Mouse (Mus musculus): ENCODE measurements around the gene Camkk1.

Camkk1 gene

DNA sequence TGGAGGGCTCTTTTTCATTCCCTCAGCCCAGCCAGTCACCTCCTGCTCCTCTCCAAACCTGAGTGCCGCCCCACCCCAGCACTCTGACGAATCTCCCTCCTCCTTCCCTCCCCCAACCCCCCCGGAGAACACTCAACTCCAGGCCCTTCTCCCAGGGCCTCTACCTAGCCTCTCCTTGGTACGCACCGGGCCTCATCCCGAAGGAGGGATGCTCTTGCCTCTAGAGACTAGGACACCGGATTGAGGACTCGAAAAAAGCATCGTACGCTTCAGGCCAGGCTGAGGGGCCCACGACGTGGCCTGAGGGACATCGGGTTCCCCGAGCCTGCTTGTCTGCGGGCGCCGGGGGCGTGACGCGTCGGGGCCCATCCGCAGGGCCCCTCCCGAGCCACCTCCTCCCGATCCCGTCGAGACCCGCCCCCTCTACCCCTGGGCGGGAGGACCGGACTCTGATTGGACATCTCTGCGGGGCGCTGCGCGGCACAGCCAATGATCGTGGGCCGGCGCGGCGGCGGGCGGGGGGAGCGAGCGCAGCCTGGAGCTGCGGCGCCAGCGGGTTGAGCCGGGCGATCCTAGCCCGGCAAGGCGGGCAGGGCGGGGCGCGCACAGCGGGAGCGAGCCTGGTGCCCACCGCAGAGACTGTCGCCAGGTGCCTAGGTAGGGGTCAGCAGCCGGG lies at the start of gene Camkk1:
Gene Camkk1, plus strand, starts transcription at position 538 of the 676 bp plus-strand sequence.
- peak; percentile 88 for DNase-seq (ENCODE audit: low read depth, low spot score)

DNA sequence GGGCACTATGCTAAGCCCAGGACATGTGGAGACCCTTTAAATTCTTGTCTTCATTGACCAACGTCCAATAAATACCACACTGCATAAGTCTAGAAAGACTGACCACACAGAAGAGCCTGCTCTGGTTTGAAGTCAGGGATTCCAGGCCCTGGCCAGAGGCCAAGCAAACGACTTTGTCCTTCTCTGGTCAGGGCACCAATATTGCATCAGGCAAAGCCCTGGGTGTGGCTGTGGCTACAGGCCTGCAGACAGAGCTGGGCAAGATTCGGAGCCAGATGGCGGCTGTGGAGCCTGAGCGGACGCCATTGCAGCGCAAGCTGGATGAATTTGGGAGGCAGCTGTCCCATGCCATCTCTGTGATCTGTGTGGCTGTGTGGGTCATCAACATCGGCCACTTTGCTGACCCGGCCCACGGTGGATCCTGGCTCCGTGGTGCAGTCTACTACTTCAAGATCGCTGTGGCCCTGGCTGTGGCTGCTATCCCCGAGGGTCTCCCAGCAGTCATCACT lies 43.8 kb upstream of the Camkk1 start:
- no peak for DNase-seq (ENCODE audit: low read depth, low spot score)

DNA sequence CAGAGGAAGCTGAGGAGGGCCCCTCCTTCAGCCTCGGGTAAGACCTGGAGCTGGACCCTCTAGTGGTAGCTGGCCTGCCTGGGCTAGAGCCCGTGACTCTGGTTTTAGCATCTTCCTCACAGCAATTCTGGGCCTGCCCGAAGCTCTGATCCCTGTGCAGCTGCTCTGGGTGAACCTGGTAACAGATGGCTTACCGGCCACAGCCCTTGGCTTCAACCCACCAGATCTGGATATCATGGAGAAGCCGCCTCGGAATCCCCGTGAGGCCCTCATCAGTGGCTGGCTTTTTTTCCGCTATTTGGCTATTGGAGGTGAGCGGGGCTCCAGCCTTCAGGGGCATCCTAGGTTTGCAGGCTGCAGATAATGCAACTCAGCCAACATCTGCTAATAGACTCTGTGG lies 36.3 kb upstream of the Camkk1 start:
- no peak for DNase-seq (ENCODE audit: low read depth, low spot score)

DNA sequence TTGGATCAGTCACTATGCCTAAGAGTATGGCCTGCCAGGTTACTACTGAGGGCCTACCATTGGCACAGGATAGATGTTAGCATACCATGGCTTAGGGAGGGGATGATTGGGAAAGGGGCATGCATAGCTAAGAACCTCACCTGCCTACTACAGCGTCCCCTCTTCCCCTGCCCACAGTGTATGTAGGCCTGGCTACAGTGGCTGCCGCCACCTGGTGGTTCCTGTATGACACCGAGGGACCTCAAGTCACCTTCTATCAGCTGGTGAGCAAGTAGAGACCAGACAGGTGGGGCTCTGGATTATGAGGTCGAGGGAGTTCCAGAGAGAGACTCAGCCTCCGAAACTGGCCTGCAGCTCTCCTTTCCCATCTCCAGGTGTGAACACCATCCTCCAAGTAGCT lies 35.5 kb upstream of the Camkk1 start:
- DNase-seq (ENCODE audit: low read depth, low spot score) = no peak

DNA sequence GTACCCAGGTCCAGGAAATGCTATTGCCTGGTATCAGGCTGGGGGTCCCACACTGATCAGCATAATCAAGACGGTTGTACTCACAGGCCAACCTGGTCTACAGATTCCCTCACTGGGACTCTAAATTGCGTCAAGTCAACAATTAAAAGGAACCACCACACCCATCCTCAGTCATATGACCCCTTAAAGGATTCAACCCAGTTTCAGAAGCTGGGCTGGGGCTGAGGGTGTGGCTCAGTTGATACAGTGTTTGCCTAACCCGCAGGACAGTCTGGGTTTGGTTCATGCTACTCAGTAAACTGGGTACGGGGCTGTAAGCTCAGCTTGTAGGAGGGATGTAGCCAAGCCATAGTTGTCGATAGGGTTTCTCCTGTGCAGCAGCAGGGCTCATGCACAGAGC lies 32.1 kb upstream of the Camkk1 start:
- no peak for DNase-seq (ENCODE audit: low read depth, low spot score)

DNA sequence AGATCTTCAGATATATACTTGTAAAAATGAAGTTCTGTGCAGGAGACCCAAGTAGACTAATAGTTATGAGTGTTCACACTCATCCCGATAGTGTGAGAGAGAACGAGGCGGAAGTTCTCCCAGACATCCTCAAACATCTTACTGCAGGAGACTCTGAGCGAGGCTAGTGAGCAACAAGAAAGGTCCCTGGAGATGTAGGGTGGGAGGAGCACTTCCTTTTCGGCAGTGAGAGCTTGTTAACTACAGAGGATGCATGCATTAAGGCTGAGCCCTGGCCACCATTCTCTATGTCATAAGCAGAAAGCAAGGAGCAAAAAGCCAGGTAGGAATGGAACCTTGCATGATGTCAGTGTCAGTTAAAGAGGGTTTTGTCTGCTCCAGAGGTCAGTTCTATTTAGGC lies 31.6 kb upstream of the Camkk1 start:
- no peak for DNase-seq (ENCODE audit: low read depth, low spot score)

DNA sequence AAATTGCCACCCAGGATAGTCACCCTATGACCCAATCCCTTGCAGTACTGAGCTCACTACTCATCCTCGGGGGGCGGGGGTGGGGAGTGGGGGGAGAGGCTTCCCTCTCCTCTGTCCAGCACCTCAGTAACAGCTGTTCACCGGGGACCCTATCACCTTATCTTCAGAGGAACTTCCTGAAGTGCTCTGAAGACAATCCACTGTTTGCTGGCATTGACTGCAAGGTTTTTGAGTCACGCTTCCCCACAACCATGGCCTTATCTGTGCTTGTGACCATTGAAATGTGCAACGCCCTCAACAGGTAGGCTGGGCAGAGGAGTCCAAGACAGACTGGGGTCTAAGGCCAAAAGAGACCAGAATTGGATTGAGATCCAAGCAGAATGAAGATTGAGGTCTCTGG lies 31.0 kb upstream of the Camkk1 start:
- DNase-seq (ENCODE audit: low read depth, low spot score) = no peak

DNA sequence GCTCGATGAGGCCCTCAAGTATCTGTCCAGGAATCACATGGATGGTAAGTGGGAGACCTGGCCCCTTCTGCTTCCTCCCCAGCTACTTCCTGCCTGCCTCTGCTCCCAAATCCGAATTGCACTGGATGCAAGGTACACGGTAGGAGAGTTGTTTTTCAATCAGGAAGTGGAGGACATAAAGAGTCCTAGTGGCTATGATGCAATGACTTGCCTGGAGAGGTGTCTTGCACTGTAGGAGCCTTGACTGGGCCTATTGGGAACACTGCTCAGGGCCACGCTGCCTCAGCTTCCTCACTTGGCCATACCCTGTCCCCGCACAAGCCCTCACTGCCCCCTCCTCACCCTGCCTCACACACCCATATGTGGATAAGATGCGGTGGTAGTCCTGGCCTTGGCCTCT lies 29.8 kb upstream of the Camkk1 start:
- no peak for DNase-seq (ENCODE audit: low read depth, low spot score)

DNA sequence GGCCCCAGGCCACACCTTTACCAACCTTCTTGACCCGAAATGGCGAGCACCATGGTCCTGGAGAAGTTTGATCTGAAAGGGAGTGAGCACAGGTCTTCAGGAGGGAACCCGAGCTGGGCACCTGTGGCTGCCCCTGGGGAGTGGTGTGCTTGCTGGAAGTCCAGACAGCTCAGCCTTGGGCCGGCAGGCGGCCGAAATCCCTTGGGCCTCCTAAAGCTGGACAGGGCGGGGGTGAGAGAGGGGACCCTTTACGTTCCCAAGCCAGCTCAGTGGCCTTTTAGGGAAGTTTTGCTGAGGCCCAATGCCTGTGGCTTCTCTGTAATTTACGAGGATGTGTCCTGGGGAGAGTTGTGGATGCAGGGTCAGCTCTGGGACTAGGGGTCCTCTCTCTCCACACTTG lies 28.1 kb upstream of the Camkk1 start:
- no peak for DNase-seq (ENCODE audit: low read depth, low spot score)

DNA sequence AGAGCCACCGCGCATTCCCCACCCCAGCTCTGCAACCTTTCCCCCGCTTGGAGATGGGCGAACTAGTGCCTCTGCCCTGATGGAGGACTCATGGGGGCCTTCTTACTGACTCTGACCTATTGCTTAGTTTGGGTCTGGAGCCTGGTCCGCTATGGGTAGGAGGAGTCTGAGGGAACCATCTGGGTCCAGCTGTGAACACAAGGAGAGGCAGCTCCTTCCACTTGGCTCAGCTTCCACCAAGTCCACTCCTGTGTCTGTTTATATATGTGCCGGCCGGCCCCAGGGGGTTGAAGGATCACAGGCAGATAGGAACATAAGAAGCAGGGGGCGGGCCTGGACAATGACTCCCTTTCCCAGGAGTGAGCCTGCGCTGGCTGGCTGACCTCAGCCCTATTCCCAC lies 26.8 kb upstream of the Camkk1 start:
- DNase-seq (ENCODE audit: low read depth, low spot score) = no peak

DNA sequence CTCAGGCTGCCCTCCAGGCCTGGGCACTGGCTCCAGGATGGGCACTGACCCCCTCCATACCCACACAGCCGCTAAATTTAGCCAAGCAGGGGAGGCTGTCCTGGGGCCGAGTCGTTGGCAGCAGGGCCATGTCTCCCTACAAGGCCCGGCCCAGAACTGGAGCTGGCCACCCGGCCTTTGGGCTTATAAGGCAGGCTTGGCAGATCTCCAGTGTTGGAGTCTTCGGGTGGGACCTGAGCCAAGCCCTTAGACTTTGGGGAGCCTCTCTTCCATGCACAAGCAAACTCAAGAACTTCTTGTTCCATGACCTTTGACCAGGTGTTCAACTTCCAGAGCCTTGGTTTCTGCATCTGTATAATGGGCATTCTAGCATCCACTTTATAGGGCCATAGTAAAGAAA lies 22.5 kb upstream of the Camkk1 start:
- DNase-seq (ENCODE audit: low read depth, low spot score) = no peak

DNA sequence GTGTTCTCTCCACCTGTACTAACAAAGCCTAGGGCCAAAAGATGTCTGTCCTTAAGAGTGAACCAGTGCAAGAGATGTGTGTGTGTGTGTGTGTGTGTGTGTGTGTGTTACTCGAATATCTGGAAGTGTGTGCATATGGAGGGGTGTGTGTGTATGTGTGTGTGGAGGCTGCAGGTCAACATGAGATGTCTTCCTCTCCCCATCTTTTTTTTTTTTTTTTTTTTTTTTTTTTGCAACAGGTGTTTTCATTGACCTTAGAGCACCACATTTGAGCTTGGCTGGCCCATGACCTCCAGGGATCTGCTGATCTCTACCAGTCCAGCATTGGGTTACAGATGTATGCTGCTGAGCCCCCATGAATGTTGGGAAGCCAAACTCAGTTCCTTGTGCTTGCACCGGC lies 22.0 kb upstream of the Camkk1 start:
- DNase-seq (ENCODE audit: low read depth, low spot score) = no peak

DNA sequence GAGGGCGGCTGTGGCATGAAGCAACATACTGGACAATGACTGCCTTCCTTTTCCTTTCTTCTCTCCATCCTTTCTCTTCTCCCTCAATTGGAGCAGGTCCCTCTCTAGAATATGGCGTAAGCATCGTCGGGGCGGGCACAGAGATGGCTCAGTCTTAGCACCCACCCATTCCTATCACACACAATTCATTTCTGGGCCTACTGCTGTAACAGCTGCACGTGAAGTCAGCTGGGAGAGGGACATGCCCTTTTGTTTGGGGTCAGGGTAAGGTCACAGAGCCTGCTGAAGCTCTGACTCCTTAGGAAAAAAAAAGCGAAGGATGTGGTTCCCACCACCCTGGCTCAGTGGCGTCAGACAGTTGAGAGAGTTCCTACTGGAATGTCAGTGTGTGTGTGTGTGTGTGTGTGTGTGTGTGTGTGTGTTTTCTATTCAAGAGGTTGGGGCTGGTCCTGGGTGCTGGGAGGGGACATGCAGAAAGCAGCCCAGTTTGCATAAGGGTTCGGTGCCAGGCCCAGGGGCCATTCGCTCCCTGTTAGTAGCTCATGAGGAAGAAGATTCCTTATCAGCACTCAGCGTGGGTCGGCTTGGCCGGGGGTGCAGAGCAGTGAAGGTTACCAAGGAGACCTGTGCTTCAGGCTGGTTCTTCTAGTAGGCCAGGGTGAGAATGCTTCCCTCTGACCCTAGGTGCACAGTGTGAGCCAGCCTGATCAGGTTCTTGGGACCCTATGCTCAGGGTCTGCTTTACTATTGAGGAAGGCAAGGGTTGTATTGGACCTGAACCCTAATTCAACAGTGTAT lies 21.1 kb upstream of the Camkk1 start:
- no peak for DNase-seq (ENCODE audit: low read depth, low spot score)

DNA sequence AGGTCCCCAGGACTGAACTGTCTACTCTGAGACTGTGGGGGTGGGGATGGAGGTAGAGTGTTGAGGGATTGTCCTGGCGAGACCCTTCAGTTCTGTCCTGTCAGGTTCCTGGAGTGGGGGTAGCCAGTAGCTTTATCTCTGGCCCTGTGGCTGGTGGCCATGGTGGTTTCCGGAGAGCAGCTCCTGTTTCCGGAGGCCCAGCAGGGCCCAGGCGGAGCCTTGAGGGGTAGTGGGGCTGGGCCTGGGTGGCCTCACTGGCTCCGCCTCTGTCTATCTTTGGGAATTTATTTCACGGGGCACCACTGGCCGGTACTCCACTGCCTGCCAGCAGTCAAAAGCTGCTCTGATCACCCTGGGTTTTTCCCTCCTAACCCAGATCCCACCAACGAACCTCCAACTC lies 20.0 kb upstream of the Camkk1 start, which contains the start of gene P2rx1:
Gene P2rx1, plus strand, starts transcription at position 333 of the 400 bp plus-strand sequence.
- no peak for DNase-seq (ENCODE audit: low read depth, low spot score)

DNA sequence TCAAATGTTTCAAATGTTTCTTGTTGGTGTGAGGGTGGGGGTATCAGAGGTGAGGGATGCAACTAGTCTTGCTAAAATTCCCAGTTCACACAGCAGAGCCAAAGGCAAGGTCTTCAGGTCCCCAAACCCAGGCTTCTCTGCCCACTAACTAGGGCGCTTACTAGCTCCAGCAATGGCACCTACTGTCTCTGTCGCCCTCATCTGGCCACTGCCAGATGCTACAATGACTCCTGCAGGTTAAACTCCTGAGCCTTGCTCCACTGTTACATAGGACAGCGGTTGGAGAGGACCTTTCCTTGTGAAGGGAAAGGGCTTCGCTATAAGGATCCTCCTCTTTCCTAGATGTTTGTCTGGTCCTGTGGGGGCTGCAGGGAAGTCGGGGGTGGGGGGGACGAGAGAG lies 17.8 kb upstream of the Camkk1 start:
- DNase-seq (ENCODE audit: low read depth, low spot score) = no peak

DNA sequence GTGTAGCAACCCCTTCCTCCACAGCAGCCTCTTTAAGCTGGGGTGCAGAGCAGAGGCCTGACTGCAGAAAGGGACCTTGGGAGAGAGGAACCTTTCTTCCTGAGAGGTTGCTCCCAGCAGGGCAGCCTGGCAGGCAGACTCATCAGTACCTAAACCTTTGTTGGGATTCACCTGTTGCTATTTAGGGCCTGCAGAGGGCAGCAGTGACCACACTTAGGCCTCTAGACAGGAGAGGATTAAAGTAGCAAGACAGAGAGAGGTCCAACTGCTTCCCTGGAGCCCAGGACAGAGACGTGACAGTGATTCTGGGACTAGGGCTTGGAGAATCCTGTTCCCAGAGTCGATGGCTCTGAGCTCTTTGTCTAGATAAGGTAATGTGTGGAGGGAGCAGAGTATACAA lies 12.4 kb upstream of the Camkk1 start:
- DNase-seq (ENCODE audit: low read depth, low spot score) = peak; percentile 16

DNA sequence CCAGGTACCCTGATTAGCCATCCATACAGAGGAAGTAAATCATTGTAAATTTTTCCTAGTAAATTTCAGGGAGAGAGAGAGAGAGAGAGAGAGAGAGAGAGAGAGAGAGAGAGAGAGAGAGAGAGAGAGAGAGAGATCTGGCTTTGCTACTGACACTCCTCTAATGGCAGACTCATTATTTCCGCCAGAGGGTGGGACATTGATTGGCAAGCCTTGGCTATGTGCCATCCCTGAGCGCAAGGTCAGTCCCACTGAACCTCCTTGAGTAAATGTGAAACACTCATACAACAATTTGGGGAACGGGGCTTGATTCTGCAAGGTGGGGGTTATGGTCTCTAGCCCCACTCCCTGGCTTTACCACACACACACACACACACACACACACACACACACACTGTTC lies 11.7 kb upstream of the Camkk1 start:
- DNase-seq (ENCODE audit: low read depth, low spot score) = no peak

DNA sequence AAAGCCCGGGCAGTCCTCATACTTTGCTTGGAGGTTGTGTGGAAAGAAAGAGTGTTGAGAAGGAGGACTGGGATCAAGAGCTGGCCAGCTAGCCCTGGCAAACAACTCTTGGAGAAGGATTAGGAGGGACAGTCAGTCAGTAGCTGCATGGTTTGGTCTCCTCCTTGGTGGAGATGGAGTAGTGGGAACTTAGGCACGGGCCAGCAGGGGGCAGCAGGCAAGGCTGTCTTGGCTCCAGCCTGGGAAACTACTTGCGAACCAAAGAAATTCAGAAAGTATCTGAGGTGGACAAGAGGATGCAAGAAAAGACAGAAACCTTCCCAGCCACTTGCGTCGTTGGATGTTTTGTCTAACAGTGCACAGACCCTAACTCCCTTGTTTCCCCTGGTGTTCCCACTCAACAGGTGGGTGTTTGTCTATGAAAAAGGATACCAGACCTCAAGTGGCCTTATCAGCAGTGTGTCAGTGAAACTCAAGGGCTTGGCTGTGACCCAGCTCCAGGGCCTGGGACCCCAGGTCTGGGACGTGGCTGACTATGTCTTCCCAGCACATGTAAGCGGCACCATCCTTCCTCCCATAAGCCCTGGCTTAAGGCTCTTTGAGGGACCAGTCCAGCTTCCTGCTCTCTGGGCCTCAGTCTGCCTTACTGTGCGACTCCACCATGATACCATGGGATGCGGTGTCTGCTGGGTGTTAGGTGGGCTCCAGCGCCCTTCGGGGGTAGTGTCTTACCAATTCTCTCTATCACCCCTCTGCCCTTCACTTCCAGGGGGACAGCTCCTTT lies 10.9 kb upstream of the Camkk1 start:
- DNase-seq (ENCODE audit: low read depth, low spot score) = no peak

DNA sequence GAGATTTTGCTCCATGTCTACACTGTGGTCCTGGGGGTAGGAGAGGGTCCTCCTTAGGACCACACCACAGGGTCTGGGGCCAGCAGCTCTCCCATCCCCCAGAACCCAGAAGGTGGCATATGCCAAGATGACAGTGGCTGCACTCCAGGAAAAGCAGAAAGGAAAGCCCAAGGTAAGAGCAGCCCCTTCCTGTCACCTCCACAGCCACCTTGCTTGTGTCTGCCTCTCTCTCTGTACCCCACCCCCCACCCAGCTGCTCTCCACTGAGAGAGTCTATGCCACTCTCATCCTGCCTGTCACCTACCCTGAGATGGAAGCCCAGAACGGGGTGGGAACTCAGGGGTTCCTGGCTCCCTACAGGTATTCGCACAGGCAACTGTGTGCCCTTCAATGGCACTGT lies 10.0 kb upstream of the Camkk1 start:
- no peak for DNase-seq (ENCODE audit: low read depth, low spot score)

DNA sequence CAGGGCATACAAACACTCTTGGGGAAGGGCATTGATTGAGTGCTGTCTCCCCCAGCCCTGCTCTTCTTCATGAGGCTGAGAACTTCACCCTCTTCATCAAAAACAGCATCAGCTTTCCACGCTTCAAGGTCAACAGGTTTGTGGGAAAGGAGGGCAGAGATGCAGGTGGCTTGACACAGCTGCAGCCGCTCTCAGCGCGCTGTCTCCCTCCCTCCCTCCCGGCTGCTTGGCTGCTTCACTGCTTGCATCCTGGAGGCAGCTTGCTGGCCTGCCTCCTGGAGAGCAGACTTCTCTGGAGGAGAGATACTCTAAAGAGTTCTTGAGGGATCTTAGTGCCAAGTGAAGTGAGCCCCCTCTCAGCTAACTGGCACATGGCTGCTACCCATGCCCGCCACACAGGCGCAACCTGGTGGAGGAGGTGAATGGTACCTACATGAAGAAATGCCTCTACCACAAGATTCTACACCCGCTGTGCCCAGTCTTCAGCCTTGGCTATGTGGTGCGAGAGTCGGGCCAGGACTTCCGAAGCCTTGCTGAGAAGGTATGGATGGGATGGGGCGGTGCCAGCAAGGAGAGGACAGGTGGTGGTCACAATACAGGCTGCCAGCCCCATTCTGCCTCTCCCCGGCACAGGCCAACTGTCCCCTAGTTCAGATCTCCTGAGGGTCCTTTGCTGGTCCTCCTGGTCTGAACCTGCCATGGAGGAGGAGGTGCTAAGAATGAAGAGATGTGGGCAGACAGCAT lies 9.1 kb upstream of the Camkk1 start:
- DNase-seq (ENCODE audit: low read depth, low spot score) = no peak

DNA sequence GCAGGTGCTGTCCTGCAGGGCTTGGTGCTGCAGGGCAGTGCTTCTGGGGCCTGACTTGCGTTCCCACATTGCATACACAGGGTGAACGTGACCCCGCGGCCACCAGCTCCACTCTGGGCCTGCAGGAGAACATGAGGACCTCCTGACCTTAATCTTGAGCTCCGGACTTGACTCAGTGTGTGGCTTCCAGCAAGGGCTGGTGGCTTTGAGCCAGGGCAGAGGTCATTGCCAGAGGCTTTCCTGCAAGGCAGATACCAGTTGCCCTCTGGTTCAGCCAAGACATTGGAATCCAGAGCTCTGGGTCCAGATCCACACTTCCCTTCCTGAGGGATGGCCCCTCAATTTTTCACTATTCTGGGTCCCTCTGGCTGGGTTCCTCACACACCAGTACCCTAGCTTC lies 4.8 kb upstream of the Camkk1 start:
- no peak for DNase-seq (ENCODE audit: low read depth, low spot score)
